Mouse (Mus musculus) cerebellum, adult (tissue): ENCODE measurements around the gene Camk2g.

Source experiments
- ATAC-seq: cut with Nextera tagmentation; 2 replicates; pipeline ENCODE4 v1.9.2; 2017; ENCODE audit warnings: mild to moderate bottlenecking, moderate library complexity, mixed read lengths; ENCODE audit not compliant: insufficient number of reproducible peaks, low FRiP score, low TSS enrichment

Gene Camk2g

DNA sequence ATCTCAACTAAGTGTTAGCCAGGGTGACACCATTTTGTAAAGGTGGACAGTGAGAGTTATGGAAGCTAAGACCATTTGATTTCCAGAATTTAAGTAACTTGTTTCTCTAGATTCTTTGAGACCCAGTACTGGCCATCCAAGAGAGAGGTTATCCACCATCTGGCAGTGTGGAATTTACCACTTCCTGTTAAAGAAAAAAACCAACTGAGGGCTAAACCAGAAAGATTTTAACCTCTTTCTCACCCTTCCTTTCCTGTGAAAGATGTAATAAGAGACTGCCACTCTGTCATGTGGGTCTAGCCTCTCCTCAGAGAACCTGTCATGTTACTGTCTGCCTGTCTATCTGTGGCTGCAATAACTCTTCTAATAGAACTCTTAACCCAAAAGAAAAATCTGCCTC lies 15.9 kb upstream of the Camk2g start:
- no peak for ATAC-seq

GRCm38 (mm10) chr14:20809349-20809748 lies 15.5 kb upstream of the Camk2g start:
- no peak for ATAC-seq

GRCm38 (mm10) chr14:20806116-20806840 lies 12.4 kb upstream of the Camk2g start:
- no peak for ATAC-seq

DNA sequence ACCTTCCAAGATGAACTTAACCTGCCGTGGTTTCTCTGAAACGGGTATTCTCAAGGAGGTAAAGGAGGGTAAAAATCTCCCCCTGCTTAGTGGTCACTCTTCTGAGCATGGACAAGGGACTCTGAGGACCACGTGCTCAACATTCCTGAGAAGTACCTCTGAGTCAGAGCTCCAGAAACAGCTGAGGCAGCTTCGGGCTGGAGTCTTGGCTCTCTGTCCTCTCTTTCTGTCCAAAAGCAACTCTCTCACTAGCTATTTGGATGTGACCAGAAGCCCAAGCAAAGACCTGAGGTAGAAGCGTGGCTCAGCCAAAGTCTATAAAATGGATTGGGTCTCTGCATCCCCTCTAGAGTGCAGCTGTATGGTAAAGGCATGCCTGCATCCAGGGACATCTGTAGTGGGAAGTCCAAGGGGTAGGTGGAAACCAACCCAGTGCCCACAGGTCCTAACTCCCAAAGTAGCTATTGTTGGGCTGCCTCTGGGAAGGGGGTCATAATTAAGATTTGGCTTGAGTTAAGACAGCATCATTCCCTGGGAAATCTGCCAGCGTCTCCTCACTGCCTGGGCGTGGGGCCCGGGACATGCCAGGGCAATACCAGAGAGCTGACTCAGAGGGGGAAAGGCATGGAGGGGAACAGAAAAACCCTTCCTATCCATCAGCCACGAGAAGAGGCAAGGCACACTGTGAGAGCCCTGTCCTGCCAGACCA lies 11.2 kb upstream of the Camk2g start:
- no peak for ATAC-seq

DNA sequence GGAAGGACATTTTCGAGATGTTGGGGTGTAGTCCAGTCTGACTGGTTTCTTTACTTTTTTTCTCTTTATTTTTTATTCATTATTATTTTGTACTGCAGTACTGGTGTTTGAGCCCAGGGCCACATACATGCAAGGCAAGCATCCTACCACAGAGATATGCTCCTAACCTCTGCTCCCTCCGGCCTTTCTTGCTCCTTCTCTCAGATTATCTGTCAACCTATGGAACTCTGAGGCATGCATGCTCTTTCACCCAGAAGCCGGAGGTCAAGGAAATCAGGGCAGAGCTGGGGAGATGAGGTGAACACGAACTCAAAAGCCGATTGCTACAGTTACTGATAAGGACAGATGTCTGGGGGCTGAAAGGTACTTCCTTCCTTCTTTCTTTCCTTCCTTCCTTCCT lies 10.6 kb upstream of the Camk2g start:
- ATAC-seq: no peak

DNA sequence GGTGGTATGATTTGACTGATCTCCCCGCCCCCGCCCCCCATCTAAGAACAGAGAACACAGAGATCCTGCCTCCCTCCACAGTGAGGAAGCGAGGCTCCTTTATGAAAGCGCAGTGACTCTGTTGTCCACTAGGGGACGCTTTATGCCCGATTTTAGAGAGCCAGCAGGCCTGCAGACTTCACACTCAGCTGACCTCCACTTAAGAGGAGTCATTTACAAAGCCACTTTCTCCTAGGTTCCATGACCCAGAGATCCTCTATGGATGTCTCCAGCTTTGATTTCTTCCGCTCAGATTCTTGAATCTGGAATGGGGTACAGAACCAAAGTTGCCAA lies 9.7 kb upstream of the Camk2g start:
- peak; percentile 73 for ATAC-seq

DNA sequence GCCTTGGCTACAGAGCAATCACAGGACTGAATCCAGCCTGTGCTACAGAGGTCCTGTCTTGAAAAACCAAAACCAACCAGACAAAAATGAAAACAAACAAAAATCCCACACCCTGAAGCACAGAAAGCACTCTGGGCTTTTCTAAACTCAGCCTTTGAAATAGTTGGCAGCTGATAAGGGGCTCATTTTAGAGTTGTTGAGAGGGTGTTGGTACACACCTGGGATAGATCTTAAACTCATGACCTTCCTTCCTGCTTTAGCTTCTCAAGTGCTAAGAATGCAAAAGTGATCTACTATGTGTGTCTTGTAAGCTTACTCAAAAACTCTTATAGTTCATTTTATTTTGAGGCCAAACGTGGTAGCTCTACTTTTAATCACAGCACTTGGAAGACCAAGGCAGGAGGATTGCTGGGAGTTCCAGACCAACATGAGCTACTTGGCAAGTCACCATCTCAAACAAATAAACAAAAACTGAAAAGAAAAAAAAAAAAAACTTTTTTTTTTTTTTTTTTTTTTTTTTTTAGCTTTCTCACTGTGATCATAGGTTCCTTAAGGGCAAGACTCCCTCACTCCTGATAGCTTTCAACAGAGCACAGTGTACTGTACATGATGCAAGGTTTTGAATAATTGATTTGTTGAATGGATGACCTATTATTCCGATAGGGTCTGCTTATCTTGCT lies 9.2 kb upstream of the Camk2g start:
- ATAC-seq: no peak

DNA sequence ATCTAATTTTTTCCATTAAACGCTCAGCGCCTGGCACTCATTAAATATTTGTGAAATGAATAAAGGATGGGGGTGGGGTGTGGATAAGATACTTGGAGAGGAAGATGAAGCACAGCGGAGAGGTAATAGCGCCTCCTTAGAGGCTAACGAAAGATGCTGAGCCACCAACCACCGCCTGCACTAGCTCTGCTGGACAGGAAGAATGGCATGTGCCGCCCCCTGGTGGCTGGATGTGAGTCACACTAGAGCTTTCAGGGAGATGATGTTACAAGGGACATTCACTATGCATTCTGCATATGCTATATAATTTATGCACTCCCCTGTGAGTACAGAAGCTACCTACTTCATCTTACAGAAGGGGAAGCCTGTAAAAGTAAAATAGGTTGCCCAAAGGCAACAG lies 4.9 kb upstream of the Camk2g start:
- ATAC-seq: peak; percentile 83

GRCm38 (mm10) chr14:20798300-20798699 lies 4.4 kb upstream of the Camk2g start:
- 0 out of 2 replicates have a peak, but pooled peaks have one; percentile 3 for ATAC-seq

DNA sequence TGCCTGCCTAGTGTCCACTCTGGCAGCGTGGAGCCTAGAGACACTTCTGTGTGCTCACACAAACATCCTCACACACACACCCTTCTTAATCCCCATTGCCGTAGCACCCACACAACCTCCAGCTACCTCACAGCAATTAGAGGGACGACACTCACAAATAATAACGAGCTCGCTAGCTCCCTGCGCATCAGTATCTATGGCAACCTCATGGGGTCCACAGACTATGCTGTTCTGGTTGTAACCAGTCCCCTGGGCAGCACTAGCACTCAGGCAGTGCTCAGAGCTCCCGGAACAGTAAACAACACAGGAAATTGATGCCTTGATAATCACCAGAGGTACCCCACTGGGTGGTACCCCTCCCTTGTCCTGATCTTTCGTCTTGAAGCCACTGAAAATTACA lies 2.8 kb upstream of the Camk2g start:
- no peak for ATAC-seq

DNA sequence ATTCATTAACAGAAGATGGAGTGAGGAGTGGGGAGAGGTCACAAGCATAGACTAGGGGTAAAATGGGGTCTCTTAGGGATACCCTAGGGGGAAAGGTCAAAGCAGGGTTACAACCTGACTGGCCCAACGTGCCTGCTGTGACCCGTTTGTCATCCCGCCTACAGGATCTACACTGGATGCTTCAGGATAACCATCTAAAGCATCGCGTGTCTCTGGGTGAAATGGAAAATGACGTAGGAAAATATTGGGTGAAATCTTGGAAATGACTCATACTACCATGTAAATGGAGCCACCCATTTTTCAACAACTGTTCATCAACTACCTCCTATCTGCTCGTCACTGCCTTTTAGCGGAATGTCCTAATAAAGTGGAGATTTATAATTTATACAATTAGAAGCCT lies 2.3 kb upstream of the Camk2g start:
- ATAC-seq: no peak

DNA sequence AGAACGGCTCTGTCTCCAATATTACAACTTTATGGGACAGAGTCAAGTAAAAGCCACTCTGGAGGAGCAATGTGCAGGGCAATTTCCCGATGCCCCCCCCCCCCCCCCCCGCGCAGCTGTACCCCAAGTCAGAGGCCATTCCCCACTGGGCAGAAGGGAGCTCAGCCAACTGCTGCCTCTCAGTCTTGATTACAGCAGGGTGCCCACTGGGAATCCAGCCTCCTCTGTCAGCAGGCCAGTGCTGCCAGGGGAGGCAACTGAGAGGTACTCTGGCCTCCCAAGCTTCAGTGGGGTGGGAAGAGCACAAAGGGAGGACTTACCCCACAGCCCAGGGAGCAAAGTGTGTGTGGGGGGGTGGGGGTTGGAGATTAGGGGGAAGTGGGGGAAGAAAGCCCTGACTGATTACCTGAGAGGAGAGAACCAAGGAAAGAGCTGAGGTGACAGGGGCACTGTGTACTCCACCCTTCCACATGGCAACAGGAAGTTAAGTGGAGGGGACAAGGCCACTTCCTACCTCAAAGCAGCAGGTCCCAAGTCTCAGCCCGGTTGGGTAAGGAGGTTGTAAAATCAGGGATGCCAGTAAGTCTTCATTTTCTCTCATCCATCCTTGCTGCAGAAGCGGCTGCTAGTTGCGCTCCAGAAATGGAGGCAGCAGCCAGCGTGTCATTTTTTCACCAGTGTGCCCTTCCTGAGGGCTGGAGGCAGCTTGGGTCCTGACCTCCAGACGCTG lies 1.7 kb upstream of the Camk2g start:
- no peak for ATAC-seq

- ATAC-seq: no peak
Observed at GRCm38 (mm10) chr14:20794589-20794988, 701 bp upstream of the Camk2g start.

DNA sequence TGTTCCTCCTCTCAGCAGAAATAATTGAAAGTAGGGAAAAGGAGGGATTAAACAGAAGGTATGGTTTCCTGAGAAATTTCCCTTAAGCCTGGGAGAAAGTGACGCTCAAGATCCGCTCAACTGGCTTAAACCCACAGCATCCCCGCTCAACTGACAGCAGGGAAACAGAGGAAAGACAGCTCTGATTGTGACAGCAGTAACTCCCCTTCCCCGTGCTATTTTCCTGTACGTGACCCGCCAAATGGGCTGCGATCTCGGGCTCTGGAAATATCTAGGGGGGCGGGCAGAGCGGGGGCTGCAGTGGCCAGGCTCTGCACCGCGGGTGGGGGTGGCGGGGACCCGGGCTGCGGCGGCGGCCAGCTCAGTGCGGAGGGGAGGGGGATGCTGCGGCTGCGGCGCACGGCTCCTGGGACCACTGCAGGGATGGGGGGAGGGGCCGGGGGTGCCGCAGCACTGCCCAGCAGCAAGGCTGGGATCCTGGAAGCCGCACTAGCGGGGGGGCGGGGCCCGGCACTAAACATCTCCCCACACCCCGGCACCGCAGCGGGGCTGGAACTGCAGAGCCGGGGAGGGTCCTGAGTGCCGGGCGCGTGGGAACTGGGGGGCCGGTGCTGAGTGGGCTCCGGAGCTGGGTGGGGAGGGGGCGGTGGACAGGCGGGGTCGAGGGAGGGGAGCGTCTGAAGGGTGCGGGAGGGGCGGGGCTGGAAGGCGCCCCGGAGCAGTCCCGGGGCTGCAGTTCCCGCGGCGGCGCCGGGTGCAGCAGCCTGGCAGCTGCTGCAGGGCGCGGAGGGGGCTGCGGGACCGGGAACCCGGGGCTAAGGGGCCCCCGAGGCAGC lies 748 bp downstream of the Camk2g start:
- no peak for ATAC-seq

DNA sequence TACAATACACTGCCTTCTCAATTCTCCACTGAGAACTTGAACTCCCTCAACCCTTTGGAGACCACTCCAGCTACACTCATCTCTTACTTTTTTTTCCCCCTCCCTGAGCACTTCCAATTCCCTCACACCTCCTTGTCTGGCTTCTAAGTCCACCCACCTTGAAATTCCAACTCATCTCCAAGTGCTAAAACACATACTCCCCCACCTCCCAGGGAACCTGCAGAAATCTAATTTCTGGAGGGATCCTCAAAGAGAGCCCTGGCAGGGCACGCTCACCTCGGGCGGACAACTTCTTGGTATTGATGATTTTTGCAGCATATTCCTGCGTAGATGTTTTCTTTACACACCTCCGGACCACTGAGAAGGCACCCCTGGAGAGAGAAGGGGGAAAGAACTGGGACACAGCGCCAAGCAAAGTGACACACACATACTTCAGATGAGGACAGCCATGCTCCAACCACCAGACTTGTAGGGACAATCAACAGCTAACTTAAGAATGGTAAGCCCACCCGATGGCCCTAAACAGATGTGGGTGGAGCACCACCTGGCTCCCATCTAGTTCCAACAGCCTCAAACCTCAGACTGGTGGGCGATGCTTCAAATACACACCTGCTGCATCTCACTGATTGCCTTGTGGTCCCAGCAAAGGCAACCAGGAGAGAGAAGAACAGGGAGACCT lies 1.5 kb downstream of the Camk2g start:
- no peak for ATAC-seq

DNA sequence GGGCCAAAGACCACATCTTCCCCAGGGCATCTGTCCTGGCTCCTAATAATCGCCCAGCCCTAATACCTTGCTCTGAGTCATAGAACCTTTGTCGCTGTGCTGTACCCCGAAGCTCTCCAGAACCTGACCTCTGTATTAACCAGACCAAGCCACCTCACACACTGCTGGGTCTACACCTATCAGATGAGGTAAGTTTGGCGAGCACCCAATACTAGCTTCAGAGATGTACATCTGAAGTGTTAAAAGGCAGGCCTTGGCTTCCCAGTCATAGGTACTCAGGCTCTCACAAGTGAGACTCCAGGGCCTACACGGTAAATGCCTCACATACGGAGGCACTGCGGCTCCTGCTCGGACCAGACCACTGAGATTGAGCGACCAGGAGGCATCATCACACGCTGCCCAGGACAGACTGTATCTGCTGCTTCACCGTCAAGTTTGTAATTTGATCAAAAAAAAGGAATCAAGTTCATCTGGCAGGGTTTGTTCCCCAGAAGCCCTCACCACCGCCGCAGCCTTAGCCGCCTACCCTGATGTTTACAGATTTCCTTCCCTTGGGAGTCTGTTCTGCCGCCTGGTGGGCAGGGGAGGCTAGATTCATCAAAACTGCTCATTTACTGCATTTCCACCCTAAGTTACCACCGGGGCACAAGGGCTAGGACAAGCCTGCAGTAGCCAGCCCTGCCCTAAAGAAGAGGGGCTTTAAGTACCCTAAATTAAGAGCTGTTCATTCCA lies 2.2 kb downstream of the Camk2g start:
- no peak for ATAC-seq

DNA sequence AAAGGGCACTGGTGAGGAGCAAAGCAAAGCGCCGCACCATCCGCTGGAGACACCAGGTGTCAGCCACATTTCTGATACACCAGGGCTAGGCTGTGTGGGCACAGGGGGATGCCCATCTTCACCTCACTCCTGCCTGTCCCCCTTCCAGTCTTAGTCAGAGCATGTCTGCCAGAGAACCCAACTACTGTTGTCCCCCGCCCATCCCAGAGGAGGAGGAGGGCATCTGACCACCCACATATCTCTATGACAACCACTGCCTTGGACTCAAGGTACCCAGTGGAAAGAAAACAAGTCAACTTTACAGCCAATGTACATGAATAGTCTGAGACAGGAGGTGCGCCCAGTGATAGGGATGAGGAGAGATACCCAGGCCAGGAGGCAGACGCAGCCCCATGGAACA lies 2.9 kb downstream of the Camk2g start:
- no peak for ATAC-seq

DNA sequence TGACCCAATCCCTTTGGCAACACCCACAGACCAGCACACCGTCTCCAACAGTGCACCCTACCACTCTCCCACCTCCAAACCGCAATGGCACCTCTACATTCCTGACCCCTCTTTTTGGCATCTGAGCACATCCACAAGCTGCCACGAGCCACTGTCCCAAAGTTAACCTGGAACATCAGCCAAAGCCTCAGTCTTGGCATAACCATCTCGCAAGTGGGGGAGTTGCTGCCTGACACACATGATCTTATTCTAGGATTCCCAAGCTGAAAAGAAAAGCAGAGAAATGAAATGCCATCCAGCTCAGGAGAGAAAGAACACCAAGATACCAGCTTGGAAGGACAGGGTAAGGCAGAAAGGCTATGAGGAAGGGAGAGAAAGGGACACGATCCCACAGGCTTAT lies 3.4 kb downstream of the Camk2g start:
- no peak for ATAC-seq

- no peak for ATAC-seq
Observed at GRCm38 (mm10) chr14:20789593-20789992, 4.3 kb downstream of the Camk2g start.
